Mouse (Mus musculus) spleen, adult 18-20 months (tissue): ENCODE results near the gene Elk3.

ENCODE experiments used
- DNase-seq, 2 experiments: peaks; one replicate each; pipeline ENCODE4 v3.0.0; 2022; ENCODE audit warnings: mixed read lengths in 2 of 2

Elk3 gene

GRCm38 (mm10) chr10:93265833-93266232 is 45.1 kb downstream of the Elk3 start:
- no peak for DNase-seq

GRCm38 (mm10) chr10:93264001-93264400 is 46.9 kb downstream of the Elk3 start:
- DNase-seq = no peak

- no peak for DNase-seq
Measured at GRCm38 (mm10) chr10:93263431-93263830, 47.5 kb downstream of the Elk3 start.

DNA sequence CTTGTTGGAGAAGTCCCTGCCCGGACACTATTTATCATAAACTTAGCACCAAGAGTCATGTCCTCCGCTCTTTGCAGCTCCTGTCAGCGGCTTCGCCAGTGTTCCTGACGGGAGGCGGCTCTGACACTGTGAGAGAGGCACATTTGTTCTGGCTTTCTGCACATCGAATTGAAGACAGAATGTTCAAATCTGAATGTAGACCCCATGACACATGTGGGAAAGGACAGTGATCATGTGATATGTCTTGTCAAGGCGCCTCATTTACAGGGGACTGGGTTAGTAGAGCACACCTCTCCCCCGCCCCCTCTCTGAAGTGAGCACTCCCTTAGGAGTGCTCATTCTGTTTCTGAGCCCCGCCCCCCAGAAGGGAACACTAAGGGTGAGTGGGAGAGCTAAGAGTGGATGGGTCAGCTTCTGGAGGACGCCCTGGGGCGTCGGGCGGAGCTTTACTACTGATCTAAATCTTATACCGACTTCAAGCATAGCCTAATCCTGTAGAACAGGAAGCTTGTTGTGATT is 48.9 kb downstream of the Elk3 start:
- no peak for DNase-seq

GRCm38 (mm10) chr10:93261132-93261980 is 49.6 kb downstream of the Elk3 start:
- no peak for DNase-seq

DNA sequence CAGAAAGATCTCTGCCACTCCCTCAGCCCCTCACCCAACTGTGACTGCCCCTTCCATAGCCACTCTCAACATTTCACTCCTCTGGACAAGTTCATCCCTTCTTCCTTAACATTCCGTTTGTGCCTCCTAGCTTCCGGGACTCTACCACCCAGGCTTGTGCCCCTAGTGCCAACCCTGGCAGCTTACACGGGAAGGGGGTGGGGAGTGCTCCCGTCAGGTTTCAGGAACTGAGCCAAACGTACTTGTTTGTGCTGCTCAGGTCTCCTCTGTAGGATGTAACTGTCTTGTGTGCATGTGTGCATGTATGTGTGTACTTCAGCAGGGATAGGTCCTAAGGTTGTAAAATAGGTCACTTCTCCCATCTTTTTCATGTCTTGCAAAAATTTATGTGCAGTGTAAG is 51.1 kb downstream of the Elk3 start:
- DNase-seq = no peak

DNA sequence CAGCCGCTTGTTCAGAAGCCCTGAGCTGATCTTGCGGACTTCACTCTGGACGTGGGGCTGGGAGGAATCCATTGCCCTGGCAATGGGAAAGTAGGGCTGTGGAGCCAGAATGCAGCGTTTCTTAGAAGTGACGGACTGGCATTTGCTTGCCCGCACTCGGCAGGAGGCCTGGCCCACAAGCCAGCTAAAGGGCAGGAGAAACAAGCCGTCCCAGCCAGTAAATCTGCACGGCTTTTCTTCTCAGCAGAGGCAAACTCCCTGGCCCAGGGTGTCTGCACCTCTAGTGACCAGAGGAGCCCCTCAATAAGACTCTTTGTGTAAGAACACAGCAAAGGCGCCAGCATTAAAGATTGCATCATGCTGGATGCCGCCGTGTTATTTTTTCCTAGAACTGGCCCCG is 55.6 kb downstream of the Elk3 start:
- no peak for DNase-seq

GRCm38 (mm10) chr10:93253156-93253555 is 57.8 kb downstream of the Elk3 start:
- no peak for DNase-seq

DNA sequence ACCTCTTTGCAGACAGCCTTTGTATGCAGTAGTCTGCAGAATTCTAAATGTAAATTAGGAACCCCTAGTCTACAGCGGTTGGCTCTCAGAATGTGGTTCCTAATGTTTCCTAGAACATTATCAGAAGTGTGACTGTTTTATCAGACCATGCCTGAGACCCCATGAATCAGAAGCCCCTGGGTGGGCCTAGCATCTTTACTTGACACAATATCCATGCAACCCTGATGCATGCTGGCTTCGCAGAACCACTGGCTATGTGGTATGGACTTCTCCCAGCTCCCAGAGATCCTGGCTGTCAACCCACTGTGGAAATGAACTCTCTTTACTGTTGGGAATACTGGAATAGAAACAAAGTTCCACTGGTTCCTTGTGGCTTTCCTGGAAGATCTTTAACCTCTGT is 58.3 kb downstream of the Elk3 start:
- no peak for DNase-seq

DNA sequence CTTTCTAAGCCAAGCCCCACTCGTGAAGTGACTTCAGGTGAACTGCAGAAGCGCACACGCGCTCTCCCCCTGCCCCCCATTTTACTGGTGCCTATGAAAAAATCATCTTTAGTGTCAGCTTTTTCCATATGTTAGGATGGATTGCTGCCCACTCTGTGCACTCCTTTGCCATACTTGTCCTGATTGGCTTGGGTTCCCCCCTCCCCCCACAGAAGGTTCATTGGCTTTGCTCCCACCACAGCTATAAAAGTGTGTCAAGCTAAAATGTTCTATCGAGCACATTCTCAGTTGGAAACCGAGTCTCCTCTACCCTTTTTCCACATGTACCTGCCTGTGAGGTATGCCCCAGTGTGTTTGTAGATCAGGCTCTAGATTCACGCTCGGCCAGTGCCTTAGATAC is 59.5 kb downstream of the Elk3 start:
- no peak for DNase-seq

- DNase-seq = no peak
Measured at GRCm38 (mm10) chr10:93250436-93251317, 60.3 kb downstream of the Elk3 start.

DNA sequence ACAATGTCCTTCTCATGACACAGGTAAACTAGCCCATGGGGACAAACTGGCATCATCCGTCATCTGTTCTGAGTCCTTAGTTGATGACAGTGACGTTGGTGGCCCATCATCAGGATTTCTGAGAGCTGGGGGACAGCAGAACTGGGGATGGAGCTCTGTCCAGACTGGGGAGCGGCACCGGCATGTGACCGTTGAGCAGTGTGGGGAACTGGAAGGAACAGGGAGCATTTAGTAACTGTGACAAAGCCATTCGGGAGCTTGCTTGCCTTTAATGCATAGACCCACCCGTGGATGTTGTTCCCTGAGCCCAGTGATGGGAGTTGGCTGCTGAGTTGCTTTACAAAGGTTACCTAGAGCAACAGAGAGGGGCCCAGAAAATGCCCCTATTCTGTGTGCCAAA is 61.0 kb downstream of the Elk3 start:
- DNase-seq = no peak

DNA sequence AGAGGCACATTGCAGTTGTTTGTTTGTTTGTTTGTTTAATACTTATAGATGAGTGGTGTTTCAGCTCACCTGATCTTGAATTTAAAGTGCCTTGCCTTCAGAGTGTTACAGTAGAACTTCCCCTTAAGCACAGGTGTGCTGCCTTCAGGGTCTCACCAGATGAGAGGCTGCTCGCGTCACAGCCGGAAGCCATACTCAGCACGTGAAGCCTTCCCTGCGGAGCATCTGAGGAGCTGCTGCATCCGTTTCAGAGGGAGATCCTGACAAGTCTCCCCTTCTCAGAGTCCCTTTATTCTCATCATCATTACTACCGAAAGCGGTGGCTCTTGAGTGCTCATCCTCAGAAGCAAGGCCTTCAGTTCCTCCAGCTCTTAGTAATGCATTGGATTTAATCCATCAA is 62.5 kb downstream of the Elk3 start:
- DNase-seq = no peak

DNA sequence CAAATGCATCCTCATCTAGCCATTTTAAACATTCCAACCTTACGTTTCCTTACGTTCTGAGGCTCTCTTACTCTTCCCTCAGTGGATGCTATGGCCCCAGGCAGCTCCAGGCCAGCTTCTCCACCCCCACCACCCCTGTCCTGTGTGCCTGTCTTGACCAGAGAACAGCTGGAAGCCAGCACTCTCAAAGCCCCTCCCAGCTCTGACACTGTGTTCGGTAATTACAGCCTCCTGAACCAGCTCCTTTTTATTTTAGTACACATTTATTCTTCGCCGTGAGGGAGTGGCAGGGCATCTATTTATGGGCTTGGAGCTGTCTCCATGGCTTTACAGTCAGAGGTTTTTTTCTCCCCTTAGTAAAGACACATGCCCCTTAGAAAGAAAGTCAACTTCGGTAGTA is 63.0 kb downstream of the Elk3 start:
- DNase-seq = no peak

DNA sequence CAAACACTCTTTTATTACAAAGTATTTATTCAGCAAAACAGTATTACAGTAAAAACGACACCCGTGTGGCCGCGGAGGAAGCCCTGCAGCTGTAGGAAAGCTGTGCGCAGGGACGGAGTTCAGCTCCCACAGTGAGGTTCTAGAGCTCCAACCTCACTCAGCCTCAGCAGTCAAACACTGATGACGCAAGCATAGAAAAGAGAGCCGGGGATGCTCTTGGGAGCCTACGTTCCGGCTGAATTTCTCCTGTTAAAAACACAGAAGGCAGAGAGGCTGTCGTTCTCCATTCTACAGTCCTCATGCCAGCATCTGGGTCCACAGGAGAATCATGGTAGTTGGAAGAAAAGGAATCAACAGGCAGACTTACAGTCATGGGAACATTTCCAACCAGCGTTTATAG is 63.5 kb downstream of the Elk3 start:
- no peak for DNase-seq

DNA sequence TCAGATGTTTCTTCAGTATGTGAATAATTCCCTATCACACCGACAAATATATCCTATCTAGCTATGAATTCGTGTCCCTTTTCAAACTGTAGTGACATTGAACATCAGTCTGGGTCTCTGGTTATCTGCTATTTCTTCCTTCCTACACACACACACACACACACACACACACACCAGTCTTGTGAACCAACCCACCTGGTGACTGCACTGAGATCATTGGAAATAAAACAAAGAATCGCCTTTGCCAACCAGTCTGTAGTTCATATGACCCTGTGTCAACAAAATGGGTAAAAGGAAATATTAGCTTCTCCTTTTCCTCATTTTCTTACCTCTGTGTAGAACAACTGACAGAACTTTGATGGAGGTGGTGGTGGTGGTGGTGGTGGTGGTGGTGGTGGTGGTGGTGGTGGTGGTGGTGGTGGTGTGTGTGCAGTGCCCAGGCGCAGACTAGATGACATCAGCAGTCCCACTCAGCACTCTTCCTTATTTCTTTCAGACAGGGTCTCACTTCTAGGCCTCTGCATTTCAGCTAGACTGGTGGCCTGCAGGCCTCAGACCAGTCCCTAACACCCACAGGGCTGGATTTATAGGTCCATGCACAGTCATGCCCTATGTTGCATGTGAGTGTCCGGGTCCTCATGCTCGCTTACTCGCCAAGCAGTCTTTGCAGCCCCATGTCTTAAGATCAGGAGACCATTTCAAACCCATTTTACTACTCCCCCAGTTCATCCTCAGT is 64.6 kb downstream of the Elk3 start:
- DNase-seq = peak in 1 of 2 experiments; percentile 1

DNA sequence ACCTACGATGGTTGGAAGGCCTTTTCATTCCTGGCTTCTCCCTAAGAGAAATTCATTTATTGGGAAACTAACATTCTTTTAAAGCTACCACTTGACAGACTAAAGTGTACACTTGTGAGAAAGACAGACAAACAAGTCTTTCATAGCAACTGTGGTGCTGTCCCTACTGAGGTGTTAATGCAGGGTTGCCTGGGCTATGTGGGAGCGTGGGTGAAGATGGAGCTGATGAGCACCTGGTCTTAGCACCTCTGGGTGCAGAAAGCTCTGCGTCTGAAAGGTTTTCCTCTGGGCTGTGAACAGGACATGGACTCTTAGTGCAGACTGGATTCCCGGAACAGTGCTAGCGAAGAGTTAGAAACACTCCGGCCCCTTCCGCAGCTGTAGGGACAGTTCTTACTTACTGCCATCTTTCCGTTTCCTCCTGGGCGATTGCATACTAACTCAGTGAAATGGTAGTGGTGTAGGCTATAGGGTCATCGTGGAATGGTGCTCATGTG is 66.7 kb downstream of the Elk3 start:
- DNase-seq = peak in 1 of 2 experiments; percentile 1

DNA sequence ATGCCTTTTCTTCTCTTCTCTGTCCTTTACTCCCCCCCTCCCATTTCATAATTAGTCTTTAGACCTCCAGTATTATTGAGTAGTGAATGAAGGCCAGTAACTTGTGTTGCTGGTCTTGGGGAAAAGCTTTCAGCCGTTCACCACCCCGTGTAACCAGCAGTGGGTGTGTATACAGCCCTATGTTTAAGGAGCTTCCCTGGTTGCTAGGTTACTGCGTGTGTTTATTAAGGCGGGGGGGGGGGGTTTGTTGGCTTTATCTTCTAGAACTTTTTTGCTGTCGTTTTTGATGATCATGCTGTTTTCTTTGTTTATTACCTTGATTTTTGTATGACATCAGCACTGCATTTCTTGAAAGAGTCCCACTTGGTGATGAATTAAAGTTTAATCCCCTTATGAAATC is 68.1 kb downstream of the Elk3 start:
- no peak for DNase-seq

GRCm38 (mm10) chr10:93242208-93242607 is 68.7 kb downstream of the Elk3 start:
- peak in 1 of 2 experiments; percentile 1 for DNase-seq

GRCm38 (mm10) chr10:93239201-93239806 is 71.6 kb downstream of the Elk3 start:
- no peak for DNase-seq

DNA sequence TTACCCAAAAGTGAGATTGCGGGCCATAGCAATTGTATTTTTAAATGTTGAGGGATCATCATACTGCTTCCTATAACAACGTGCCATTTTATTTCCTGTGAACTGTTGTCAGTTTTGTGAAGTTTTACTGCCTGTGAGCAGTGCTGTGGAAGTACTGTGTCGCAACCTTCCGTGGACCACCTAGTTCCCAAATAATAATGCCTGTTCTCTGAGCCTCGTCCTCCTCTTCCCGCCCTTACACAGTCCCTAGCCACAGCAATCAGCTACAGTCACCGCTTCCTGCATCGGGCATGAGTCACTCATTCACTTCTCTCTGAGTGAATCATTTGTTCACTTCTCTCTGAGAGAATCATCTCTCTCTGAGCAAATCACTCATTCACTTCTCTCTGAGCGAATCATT is 76.2 kb downstream of the Elk3 start:
- no peak for DNase-seq

GRCm38 (mm10) chr10:93233665-93234194 is 77.2 kb downstream of the Elk3 start:
- DNase-seq = no peak
